Comparison of ENCODE assay signal across 11 mouse cellular contexts in genomic region chr10:60151107-60151663, GRCm38 (mm10). TPM values are rescaled to one million over a fixed set of nuclear protein-coding genes. Genes with fewer than 3 reads are reported as not detected.
DNase-seq lines count a peak whose midpoint lies in the region; ATAC-seq and TF ChIP-seq lines count a peak whose summit lies in the region.
"Had no signal": no experiment of that assay in that cellular context is flagged by ENCODE, and none has a peak within 500 bp of the region (broad histone marks: within the 10 kb centered on the region; RNA-seq: fewer than 3 reads in every experiment).

No protein-coding gene starts in this region.

- TF ChIP-seq POLR2A in small intestine, adult 2 months (IDR thresholded peaks at IDR 0.05; ENCODE audit: low read depth, low read length), result no peak

- H3K9ac ChIP-seq in hindbrain, embryonic 15.5 days, result no peak overlapping the region

- 0 out of 2 replicates have a peak, but pooled peaks cover 3% of the 10 kb centered on the region for H3K4me1 ChIP-seq in hindbrain, embryonic 15.5 days (replicated peaks)
- H3K4me1 ChIP-seq in small intestine, adult 2 months (ENCODE audit: control insufficient read depth, insufficient read depth, insufficient read length, low read length), result peaks cover 6% of the 10 kb centered on the region

- peak; percentile 58 for DNase-seq in retina, postnatal 1 day
- no peak for DNase-seq in retina, embryonic 14.5 days (ENCODE audit: low spot score)
- peak; percentile 52 for DNase-seq in brain, adult 2 months (ENCODE audit: low read depth, low spot score)
- DNase-seq in testis, postnatal 10 days (ENCODE audit: low spot score), result no peak
- no peak for DNase-seq in gastrocnemius, adult 8-10 months (ENCODE audit: low spot score in 2 of 2)
- DNase-seq: adrenal gland, adult 8-10 months; cerebellum, adult 18-20 months; gastrocnemius, postnatal 14 days had no signal

- 65% methylated on average over 6 of the region's 6 CpGs for WGBS in hindbrain, embryonic 15.5 days
- WGBS in small intestine, adult 2 months, result 28% methylated on average over 6 of the region's 6 CpGs

- H3K36me3 ChIP-seq in hindbrain, embryonic 15.5 days, result no peaks in the 10 kb centered on the region
- no peaks in the 10 kb centered on the region for H3K36me3 ChIP-seq in small intestine, adult 2 months (ENCODE audit: control insufficient read depth, insufficient read depth, low read length)

- no peaks in the 10 kb centered on the region for H3K9me3 ChIP-seq in hindbrain, embryonic 15.5 days

- H3K27me3 ChIP-seq in hindbrain, embryonic 15.5 days, result no peaks in the 10 kb centered on the region
- no peaks in the 10 kb centered on the region for H3K27me3 ChIP-seq in small intestine, adult 2 months (ENCODE audit: control insufficient read depth, insufficient read depth, low read length)

- ATAC-seq in hindbrain, embryonic 15.5 days (ENCODE audit: low FRiP score, low read depth), result peak; percentile 55; the same call in 1 of the 2 replicates

- TF ChIP-seq CTCF in small intestine, adult 2 months (IDR thresholded peaks at IDR 0.05; ENCODE audit: extremely low read depth, insufficient read length, insufficient replicate concordance, low read depth, low read length), result no peak

- no peak overlapping the region for H3K27ac ChIP-seq in hindbrain, embryonic 15.5 days (replicated peaks)
- H3K27ac ChIP-seq in small intestine, adult 2 months (ENCODE audit: insufficient read depth, low read depth, low read length), result peak overlapping the region; percentile 33
- H3K27ac ChIP-seq: kidney, postnatal 0 days had no signal

- no peak overlapping the region for H3K4me2 ChIP-seq in hindbrain, embryonic 15.5 days

- no peak overlapping the region for H3K4me3 ChIP-seq in hindbrain, embryonic 15.5 days
- H3K4me3 ChIP-seq in small intestine, adult 2 months (ENCODE audit: low read depth, low read length), result no peak overlapping the region

RNA-seq across cellular contexts. Expression of gene Spock2, which starts 45.2 kb away (rescaled TPM):
- polyA plus RNA-seq in hindbrain, embryonic 15.5 days (2015; fragmentation: Nextera tagmentation; extraction: Ambion mirVana), result 106 and 113 TPM in 2 replicates
- polyA plus RNA-seq in small intestine, adult 2 months (2012; rRNA removed), result 2.6 and 2.8 TPM in 2 replicates
- total RNA-seq in gastrocnemius, adult 8-10 months (2022), result 1 to 10 TPM; 2.8 to 7.0 (median 5.4) TPM

Comparison
In these comparisons a context has a peak if more than half of its experiments do, and no peak if none do; other contexts are left out.
1. DNase-seq: peak in retina, postnatal 1 day (single experiment) and brain, adult 2 months (single experiment); none in retina, embryonic 14.5 days (single experiment), testis, postnatal 10 days (single experiment) and gastrocnemius, adult 8-10 months (0 of 2).
2. RNA of gene Spock2, which starts 45.2 kb away (polyA plus RNA-seq): 106 to 113 TPM in hindbrain, embryonic 15.5 days; 2.6 to 2.8 TPM in small intestine, adult 2 months; every median in the first group is over 10 times any median in the second.